Comparison of ENCODE assay signal across 15 mouse cellular contexts in the genomic region with DNA sequence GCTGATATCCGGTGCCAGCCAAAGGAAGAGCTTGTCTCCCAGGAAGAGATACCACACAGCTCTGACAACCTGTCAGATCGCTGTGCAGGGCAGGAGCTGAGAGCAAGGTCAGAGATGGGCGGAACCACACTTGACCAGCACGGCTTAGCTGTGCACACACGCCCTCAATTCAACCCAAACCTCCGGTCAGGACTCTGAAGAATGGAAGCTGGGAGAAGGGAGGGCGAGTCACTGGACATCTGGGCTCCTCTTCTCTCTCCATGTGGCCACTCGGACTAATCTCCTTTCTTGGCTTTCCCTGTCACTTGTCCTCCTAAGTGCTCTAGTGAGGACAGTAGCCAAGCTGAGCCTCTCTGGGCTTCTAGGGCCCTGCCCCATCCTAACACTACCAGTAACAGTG. TPM values are rescaled to one million over a fixed set of nuclear protein-coding genes. Genes with fewer than 3 reads are reported as not detected.
DNase-seq lines count a peak whose midpoint lies in the region; ATAC-seq and TF ChIP-seq lines count a peak whose summit lies in the region.
"Had no signal": no experiment of that assay in that cellular context is flagged by ENCODE, and none has a peak within 500 bp of the region (broad histone marks: within the 10 kb centered on the region; RNA-seq: fewer than 3 reads in every experiment).

No protein-coding gene starts in this region.

- no peak for ATAC-seq in frontal cortex, adult (ENCODE audit: low TSS enrichment)
- ATAC-seq: forebrain, embryonic 15.5 days; intestine, embryonic 15.5 days; midbrain, embryonic 13.5 days had no signal

- H3K27ac ChIP-seq in gastrocnemius, adult 2 months = peak overlapping the region; percentile 9; the same call in 1 of the 2 replicates
- H3K27ac ChIP-seq: embryonic facial prominence, embryonic 15.5 days; forebrain, embryonic 15.5 days; intestine, embryonic 15.5 days; liver, embryonic 15.5 days; midbrain, embryonic 13.5 days had no signal

- intact Hi-C loops in gastrocnemius, adult 2 months (cut with DNase I) = no loop called here

- no peak for TF ChIP-seq CTCF in gastrocnemius, adult 2 months (IDR thresholded peaks at IDR 0.05)

- no peak overlapping the region for H3K4me3 ChIP-seq in gastrocnemius, adult 2 months
- H3K4me3 ChIP-seq: embryonic facial prominence, embryonic 15.5 days; forebrain, embryonic 15.5 days; intestine, embryonic 15.5 days; liver, embryonic 15.5 days; midbrain, embryonic 13.5 days had no signal

- no peak for DNase-seq in gastrocnemius, adult 2 months
- DNase-seq in gastrocnemius, postnatal 25 days = no peak
- DNase-seq in retina, postnatal 1 day = peak; percentile 50
- no peak for DNase-seq in retina, embryonic 14.5 days (ENCODE audit: low spot score)
- peak; percentile 55 for DNase-seq in cerebellum, adult 9-10 months
- no peak for DNase-seq in ovary, postnatal 10 days (ENCODE audit: low spot score)
- DNase-seq: kidney, postnatal 36 days; lung, postnatal 4 days; spleen, adult 18-20 months had no signal

RNA-seq across cellular contexts. Expression of a gene that starts 53.9 kb away (rescaled TPM):
- total RNA-seq in gastrocnemius, adult 2 months (2021) = 10 to 100 TPM in 1 of 2 experiments, 1 to 10 TPM in 1; 4.5 to 10.8 TPM
- total RNA-seq in gastrocnemius, postnatal 25 days (2021) = 1 to 10 TPM; 5.5 to 8.2 TPM

Comparison
In these comparisons a context has a peak if more than half of its experiments do, and no peak if none do; other contexts are left out.
1. DNase-seq: peak in retina, postnatal 1 day (single experiment) and cerebellum, adult 9-10 months (single experiment); none in gastrocnemius, adult 2 months (single experiment), gastrocnemius, postnatal 25 days (single experiment), retina, embryonic 14.5 days (single experiment) and ovary, postnatal 10 days (single experiment).